In genomic region chr1:119051938-119052551, GRCm38 (mm10) we compare ENCODE assay signal across 8 mouse cellular contexts. TPM values are rescaled to one million over a fixed set of nuclear protein-coding genes. Genes with fewer than 3 reads are reported as not detected.
DNase-seq lines count a peak whose midpoint lies in the region; ATAC-seq and TF ChIP-seq lines count a peak whose summit lies in the region.

No protein-coding gene starts in this region.

- H3K9ac ChIP-seq in lung, embryonic 14.5 days: peak overlapping the region; percentile 74
- H3K9ac ChIP-seq in embryonic facial prominence, embryonic 15.5 days: peak overlapping the region; percentile 79
- peak overlapping the region; percentile 69 for H3K9ac ChIP-seq in intestine, embryonic 16.5 days (ENCODE audit: low read depth, low read length)
- peak overlapping the region; percentile 68 for H3K9ac ChIP-seq in neural tube, embryonic 12.5 days

- H3K4me2 ChIP-seq in lung, embryonic 14.5 days: peak overlapping the region; percentile 90
- H3K4me2 ChIP-seq in embryonic facial prominence, embryonic 15.5 days (replicated peaks): peak overlapping the region; percentile 86
- H3K4me2 ChIP-seq in intestine, embryonic 16.5 days (ENCODE audit: low read depth, low read length): peak overlapping the region; percentile 96
- peak overlapping the region; percentile 71 for H3K4me2 ChIP-seq in neural tube, embryonic 12.5 days (replicated peaks)

- WGBS in lung, embryonic 14.5 days: 0% methylated on average over 21 of the region's 21 CpGs
- WGBS in embryonic facial prominence, embryonic 15.5 days: under 1% methylated on average over 21 of the region's 21 CpGs
- WGBS in intestine, embryonic 16.5 days: under 1% methylated on average over 21 of the region's 21 CpGs
- 0% methylated on average over 21 of the region's 21 CpGs for WGBS in neural tube, embryonic 12.5 days

- no peak for TF ChIP-seq CTCF in lung, embryonic 14.5 days (IDR thresholded peaks at IDR 0.05; ENCODE audit: low read depth)

- H3K9me3 ChIP-seq in lung, embryonic 14.5 days (ENCODE audit: low read depth, low read length): no peaks in the 10 kb centered on the region
- no peaks in the 10 kb centered on the region for H3K9me3 ChIP-seq in embryonic facial prominence, embryonic 15.5 days (replicated peaks)
- H3K9me3 ChIP-seq in intestine, embryonic 16.5 days (ENCODE audit: control insufficient read depth, low read length): no peaks in the 10 kb centered on the region
- no peaks in the 10 kb centered on the region for H3K9me3 ChIP-seq in neural tube, embryonic 12.5 days

- peak overlapping the region; percentile 59 for H3K4me3 ChIP-seq in lung, embryonic 14.5 days (ENCODE audit: low read depth, low read length)
- peak overlapping the region; percentile 64 for H3K4me3 ChIP-seq in embryonic facial prominence, embryonic 15.5 days (replicated peaks)
- H3K4me3 ChIP-seq in intestine, embryonic 16.5 days (ENCODE audit: low read length): peak overlapping the region; percentile 63
- H3K4me3 ChIP-seq in neural tube, embryonic 12.5 days: peak overlapping the region; percentile 56

- peak; percentile 80 for DNase-seq in lung, embryonic 14.5 days
- DNase-seq in lung, postnatal 36 days: no peak
- no peak for DNase-seq in c-Kit-positive CD71-positive TER-119-positive erythroid progenitor cells, embryonic 14.5 days (ENCODE audit: low spot score)
- DNase-seq in right cerebral cortex, postnatal 14 days: no peak
- no peak for DNase-seq in urinary bladder, postnatal 25 days (ENCODE audit: low spot score)

- H3K27me3 ChIP-seq in lung, embryonic 14.5 days (ENCODE audit: insufficient read depth, low read length): peaks cover 37% of the 10 kb centered on the region
- H3K27me3 ChIP-seq in embryonic facial prominence, embryonic 15.5 days: no peaks in the 10 kb centered on the region
- H3K27me3 ChIP-seq in intestine, embryonic 16.5 days (replicated peaks; ENCODE audit: control insufficient read depth, insufficient read depth, low read length): peaks cover 16% of the 10 kb centered on the region
- H3K27me3 ChIP-seq in neural tube, embryonic 12.5 days (replicated peaks): no peaks in the 10 kb centered on the region; the same call in 1 of the 2 replicates

- peak overlapping the region; percentile 94 for H3K27ac ChIP-seq in lung, embryonic 14.5 days (ENCODE audit: low read depth)
- H3K27ac ChIP-seq in embryonic facial prominence, embryonic 15.5 days (replicated peaks): peak overlapping the region; percentile 96
- peak overlapping the region; percentile 88 for H3K27ac ChIP-seq in intestine, embryonic 16.5 days (ENCODE audit: low read length)
- peak overlapping the region; percentile 29 for H3K27ac ChIP-seq in neural tube, embryonic 12.5 days

- no peaks in the 10 kb centered on the region for H3K36me3 ChIP-seq in lung, embryonic 14.5 days (ENCODE audit: insufficient read depth)
- no peaks in the 10 kb centered on the region for H3K36me3 ChIP-seq in embryonic facial prominence, embryonic 15.5 days
- no peaks in the 10 kb centered on the region for H3K36me3 ChIP-seq in intestine, embryonic 16.5 days (ENCODE audit: control insufficient read depth, insufficient read depth, low read length)
- H3K36me3 ChIP-seq in neural tube, embryonic 12.5 days: no peaks in the 10 kb centered on the region

- ATAC-seq in lung, embryonic 14.5 days (ENCODE audit: insufficient read depth): peak; percentile 22
- no peak for ATAC-seq in embryonic facial prominence, embryonic 15.5 days (ENCODE audit: insufficient number of reproducible peaks, low FRiP score, low TSS enrichment, low read depth)
- peak; percentile 14; the same call in 1 of the 2 replicates for ATAC-seq in intestine, embryonic 16.5 days
- no peak for ATAC-seq in neural tube, embryonic 12.5 days (ENCODE audit: low FRiP score, low read depth)

- peaks cover 27% of the 10 kb centered on the region for H3K4me1 ChIP-seq in lung, embryonic 14.5 days (ENCODE audit: insufficient read depth)
- peaks cover 67% of the 10 kb centered on the region for H3K4me1 ChIP-seq in embryonic facial prominence, embryonic 15.5 days
- peaks cover 42% of the 10 kb centered on the region for H3K4me1 ChIP-seq in intestine, embryonic 16.5 days (ENCODE audit: control insufficient read depth, insufficient read depth, low read length)
- H3K4me1 ChIP-seq in neural tube, embryonic 12.5 days: peaks cover 56% of the 10 kb centered on the region

RNA-seq across cellular contexts. Expression of gene Gli2, which starts 1.4 kb away (rescaled TPM):
- 13.4 and 15.1 TPM in 2 replicates for polyA plus RNA-seq in lung, embryonic 14.5 days (2014; fragmentation: Nextera tagmentation; extraction: Ambion mirVana)
- polyA plus RNA-seq in embryonic facial prominence, embryonic 15.5 days (2015; fragmentation: Nextera tagmentation; extraction: Ambion mirVana): 18.8 and 20.7 TPM in 2 replicates
- polyA plus RNA-seq in intestine, embryonic 16.5 days (2015; fragmentation: Nextera tagmentation; extraction: Ambion mirVana): 4.4 and 5.4 TPM in 2 replicates
- polyA plus RNA-seq in neural tube, embryonic 12.5 days (2016; fragmentation: Nextera tagmentation; extraction: Ambion mirVana): 5.6 and 6.6 TPM in 2 replicates

Comparison
In these comparisons a context has a peak if more than half of its experiments do, and no peak if none do; other contexts are left out.
1. ATAC-seq: peak in lung, embryonic 14.5 days (single experiment) and intestine, embryonic 16.5 days (single experiment); none in embryonic facial prominence, embryonic 15.5 days (single experiment) and neural tube, embryonic 12.5 days (single experiment).
2. H3K27ac ChIP-seq: peak in every context shown above with its lines; median percentile 96 in embryonic facial prominence, embryonic 15.5 days; 94 in lung, embryonic 14.5 days; 88 in intestine, embryonic 16.5 days; 29 in neural tube, embryonic 12.5 days.
3. Peak in every context shown above with its lines, with median percentiles within 50 percentile points of each other: H3K4me2 ChIP-seq, H3K4me3 ChIP-seq and H3K9ac ChIP-seq.